Mouse (Mus musculus) hindbrain, embryonic 15.5 days (tissue): ENCODE data around the gene Foxk2. TPM values are rescaled to one million over a fixed set of nuclear protein-coding genes. Genes with fewer than 3 reads are reported as not detected.

Source experiments
- ATAC-seq: fragments of 200-750 bp; cut with Nextera tagmentation; 2 replicates; pipeline ENCODE4 v1.8.0; 2017; ENCODE audit warnings: low read depth, moderate number of reproducible peaks, moderate TSS enrichment; ENCODE audit not compliant: low FRiP score
- H3K27ac ChIP-seq: fragments of 300-500 bp; sonication (generic); replicated peaks from 2 replicates; pipeline ENCODE4 v1.5.1; 2015; ENCODE audit warnings: mild to moderate bottlenecking, inconsistent platforms
- H3K27me3 ChIP-seq: fragments of 300-500 bp; sonication (generic); 2 replicates; pipeline ENCODE4 v1.6.1; 2015; ENCODE audit warnings: control low read depth, inconsistent platforms
- H3K36me3 ChIP-seq: fragments of 300-500 bp; sonication (generic); 2 replicates; pipeline ENCODE4 v1.6.1; 2015; ENCODE audit warnings: control low read depth, inconsistent platforms
- H3K4me1 ChIP-seq: fragments of 300-500 bp; sonication (generic); replicated peaks from 2 replicates; pipeline ENCODE4 v1.6.1; 2015; ENCODE audit warnings: control low read depth, inconsistent platforms
- H3K4me2 ChIP-seq: fragments of 300-500 bp; sonication (generic); 2 replicates; pipeline ENCODE4 v1.6.1; 2015; ENCODE audit warnings: moderate library complexity, mild to moderate bottlenecking, inconsistent platforms
- H3K4me3 ChIP-seq: fragments of 300-500 bp; sonication (generic); 2 replicates; pipeline ENCODE4 v1.5.1; 2015; ENCODE audit warnings: mild to moderate bottlenecking, inconsistent platforms
- H3K9ac ChIP-seq: fragments of 300-500 bp; sonication (generic); 2 replicates; pipeline ENCODE4 v1.6.1; 2015; ENCODE audit warnings: inconsistent platforms
- H3K9me3 ChIP-seq: fragments of 300-500 bp; sonication (generic); 2 replicates; pipeline ENCODE4 v1.6.1; 2016; ENCODE audit warnings: control low read depth, inconsistent platforms
- WGBS: fragments of 180-500 bp; shearing (Covaris S2); methylation state at CpG from one replicate; pipeline ENCODE4 v1.1.7; 2015; 5-methylcytosine and 5-hydroxymethylcytosine counted together
- polyA plus RNA-seq: library from polyadenylated mRNA; unstranded; fragments of >200 nt; fragmentation: Nextera tagmentation; extraction: Ambion mirVana; gene quantifications from 2 replicates; pipeline ENCODE4 v1.2.1, GENCODE M21; 2015

The Foxk2 gene
- polyA plus RNA-seq, 1 experiment from 2014 or later = 15.7 TPM

DNA sequence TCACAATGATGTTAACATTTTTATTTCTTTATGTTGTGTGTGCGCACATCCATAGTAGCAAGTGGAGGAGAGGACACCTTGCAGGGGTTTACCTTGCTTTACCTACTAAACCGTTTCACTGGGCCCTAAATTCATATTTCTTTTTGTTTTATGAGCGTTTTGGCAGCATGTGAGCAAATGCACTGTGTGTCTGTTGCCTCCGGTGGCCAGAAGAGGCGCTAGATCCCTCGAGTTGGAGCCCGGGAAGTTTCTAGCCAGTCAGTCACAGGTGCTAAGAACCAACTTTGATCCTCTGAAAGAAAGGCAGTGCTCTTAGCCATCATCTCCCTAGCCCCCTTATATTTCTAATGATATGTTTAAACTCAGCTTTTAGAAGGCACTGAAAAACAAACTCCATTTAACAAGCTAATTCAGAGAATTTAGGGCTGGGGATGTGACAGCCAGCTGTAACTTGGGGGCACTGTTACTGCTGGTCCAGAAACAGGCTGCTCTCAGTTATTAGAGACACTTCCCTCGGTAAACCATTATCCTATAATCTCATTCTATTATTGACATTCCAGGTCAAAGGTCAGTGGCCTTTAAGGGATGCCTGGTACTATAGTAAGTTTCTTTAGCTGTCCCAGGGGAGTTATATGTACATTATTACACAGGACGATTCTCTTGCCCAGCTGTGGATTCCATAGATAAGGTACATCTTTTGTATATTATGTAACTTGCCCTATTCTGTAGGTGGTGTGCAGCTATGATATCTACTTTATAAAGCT lies 24.1 kb upstream of the Foxk2 start:
- 26% methylated on average over 9 of the region's 9 CpGs for WGBS
- Histone ChIP-seq H3K9ac (no peak overlapping the region), H3K9me3 (no peaks in the 10 kb centered on the region), H3K36me3 (peaks cover 12% of the 10 kb centered on the region; the same call in 1 of the 2 replicates), H3K27me3 (no peaks in the 10 kb centered on the region), H3K4me3 (peak overlapping the region; percentile 81; the same call in 1 of the 2 replicates), H3K27ac (peak overlapping the region; percentile 100), H3K4me2 (peak overlapping the region; percentile 59), H3K4me1 (peaks cover 33% of the 10 kb centered on the region)
- no peak for ATAC-seq

DNA sequence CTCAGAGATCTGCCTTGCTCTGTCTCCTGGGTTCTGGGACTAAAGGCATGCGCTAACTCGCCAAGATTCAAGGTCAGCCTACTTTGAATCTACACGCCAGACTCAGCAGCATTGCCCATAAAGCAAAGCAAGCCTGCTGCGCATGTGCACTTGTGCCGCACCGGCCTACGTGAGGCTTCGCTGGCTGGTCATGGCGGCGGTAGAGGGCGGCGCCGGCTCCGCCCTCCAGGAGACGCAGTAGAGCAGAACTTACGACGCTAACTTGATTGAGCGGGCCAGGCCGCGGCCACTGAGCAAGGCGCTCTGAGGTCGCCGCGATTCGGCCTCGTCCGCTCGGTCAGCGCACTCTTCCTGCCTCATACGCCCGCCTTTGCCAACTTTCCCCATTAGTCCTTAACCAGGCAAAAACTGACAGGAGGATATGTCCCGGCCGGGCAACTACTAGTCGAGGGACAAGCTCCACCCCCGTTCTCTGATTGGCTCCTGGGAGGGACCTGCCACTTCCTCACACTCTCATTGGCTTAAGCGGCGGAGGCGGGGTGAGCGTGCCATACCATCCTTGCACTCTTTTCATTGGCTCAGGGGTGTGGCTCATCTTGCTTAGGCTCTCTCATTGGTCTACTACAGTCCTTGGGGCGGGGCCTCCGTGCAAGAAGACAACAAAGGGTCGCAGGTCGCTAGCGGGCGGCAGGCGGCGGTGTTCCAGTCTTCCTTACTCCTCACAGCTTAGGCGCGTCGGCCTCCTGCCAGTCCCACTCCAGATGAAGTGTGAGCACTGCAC lies 23.0 kb upstream of the Foxk2 start, which contains the start of gene Narf:
TSS of gene Narf (plus strand) at position 690 of the 781 bp plus-strand sequence.
- peak within 1 kb of the TSS; percentile 100 for H3K27ac ChIP-seq
- H3K9ac ChIP-seq = peak within 1 kb of the TSS; percentile 81
- H3K36me3 ChIP-seq = peaks cover 19% of the 10 kb centered on the region; the same call in 1 of the 2 replicates
- no peaks in the 10 kb centered on the region for H3K27me3 ChIP-seq
- WGBS = under 1% methylated on average over 50 of the region's 50 CpGs
- H3K4me3 ChIP-seq = peak within 1 kb of the TSS; percentile 81
- no peaks in the 10 kb centered on the region for H3K9me3 ChIP-seq
- H3K4me1 ChIP-seq = peaks cover 42% of the 10 kb centered on the region
- ATAC-seq = peak; percentile 99
- H3K4me2 ChIP-seq = peak within 1 kb of the TSS; percentile 65

DNA sequence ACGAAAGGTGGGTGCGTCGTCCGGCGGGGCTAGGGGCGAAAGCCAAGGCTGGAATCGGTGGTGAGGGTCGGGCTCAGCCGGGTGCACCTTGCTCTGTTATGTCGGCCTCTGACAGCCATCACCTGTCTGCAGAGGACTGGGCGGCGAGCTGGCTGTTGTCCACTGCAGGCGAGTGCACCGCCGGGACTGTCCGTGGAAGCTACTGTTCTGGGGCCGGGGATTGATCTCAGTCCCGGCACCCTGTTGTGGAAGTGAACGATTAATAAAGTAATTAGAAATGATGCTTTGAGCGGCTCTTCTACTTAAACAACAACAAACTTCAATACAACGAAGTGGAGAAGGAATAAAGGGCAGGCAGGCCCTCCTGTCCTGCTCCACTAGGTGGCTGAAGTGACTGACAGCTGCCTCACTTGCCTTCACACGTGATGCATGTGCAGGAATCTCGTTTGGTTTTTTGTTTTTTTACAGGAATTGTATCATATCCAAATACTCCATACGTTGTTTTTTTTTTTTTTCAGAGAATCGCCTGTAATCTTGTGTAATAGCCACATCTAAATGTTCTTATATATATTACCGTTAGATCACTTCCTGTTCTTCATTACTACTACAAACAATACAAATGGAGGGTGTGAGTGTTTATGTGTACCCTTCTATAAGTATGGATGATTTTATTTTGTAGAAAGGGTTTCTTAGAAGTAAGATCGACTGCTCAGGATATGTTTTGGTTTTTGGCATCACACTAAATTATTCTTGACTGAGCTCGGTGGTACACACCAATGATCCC lies 22.3 kb upstream of the Foxk2 start:
- H3K27ac ChIP-seq = peak overlapping the region; percentile 100
- ATAC-seq = no peak
- H3K9me3 ChIP-seq = no peaks in the 10 kb centered on the region
- 3% methylated on average over 28 of the region's 28 CpGs for WGBS
- peak overlapping the region; percentile 81 for H3K9ac ChIP-seq
- peaks cover 46% of the 10 kb centered on the region for H3K4me1 ChIP-seq
- no peaks in the 10 kb centered on the region for H3K27me3 ChIP-seq
- H3K4me3 ChIP-seq = peak overlapping the region; percentile 81
- peak overlapping the region; percentile 65 for H3K4me2 ChIP-seq
- H3K36me3 ChIP-seq = peaks cover 27% of the 10 kb centered on the region; the same call in 1 of the 2 replicates

DNA sequence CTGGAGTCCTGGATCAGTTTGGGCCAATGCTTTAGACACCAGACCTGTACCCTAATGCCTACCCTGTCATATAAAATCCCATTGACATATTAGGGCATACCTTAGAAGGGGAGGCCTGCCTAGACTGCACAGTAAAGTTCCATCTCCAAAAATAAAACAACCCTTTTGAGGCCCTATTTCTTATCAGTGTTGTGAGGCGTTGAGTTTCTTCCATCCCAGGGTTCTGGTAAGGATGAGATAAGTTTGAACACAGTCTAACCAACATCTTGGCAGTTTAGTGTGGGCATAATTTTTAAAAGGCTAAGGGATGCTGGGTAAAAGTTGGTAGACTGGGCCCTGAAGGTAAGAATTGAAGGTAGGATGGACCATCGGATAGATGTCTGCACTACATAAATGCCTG lies 20.1 kb upstream of the Foxk2 start:
- Histone ChIP-seq H3K27me3 (no peaks in the 10 kb centered on the region), H3K4me1 (peaks cover 46% of the 10 kb centered on the region), H3K4me3 (no peak overlapping the region), H3K9ac (no peak overlapping the region), H3K27ac (no peak overlapping the region), H3K9me3 (no peaks in the 10 kb centered on the region), H3K36me3 (peaks cover 46% of the 10 kb centered on the region), H3K4me2 (0 out of 2 replicates have a peak overlapping the region, but pooled peaks have one; percentile 65)
- ATAC-seq = no peak
- WGBS = 97% methylated on average over 2 of the region's 2 CpGs

DNA sequence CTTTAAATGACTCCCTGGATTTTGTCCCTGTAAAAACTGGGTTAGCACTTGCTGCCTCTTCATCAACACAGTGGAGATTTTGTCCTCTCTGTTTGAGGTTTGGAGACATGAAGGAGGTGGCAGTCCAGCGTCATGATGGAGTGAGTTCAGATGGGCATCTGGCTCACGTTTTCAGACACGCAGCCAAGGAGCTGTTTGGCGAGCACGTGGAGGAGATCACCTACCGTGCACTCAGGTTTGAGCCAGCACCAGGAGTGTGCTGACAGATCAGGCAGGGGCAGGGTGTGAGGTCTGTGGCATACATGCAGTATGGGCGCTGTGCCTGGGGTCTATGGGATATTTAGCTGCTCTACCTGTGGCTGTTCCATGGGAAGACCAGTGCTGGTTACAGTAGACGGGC lies 9.6 kb upstream of the Foxk2 start:
- Histone ChIP-seq H3K27ac (no peak overlapping the region), H3K9ac (no peak overlapping the region), H3K27me3 (no peaks in the 10 kb centered on the region), H3K4me3 (no peak overlapping the region), H3K4me1 (no peaks in the 10 kb centered on the region), H3K4me2 (no peak overlapping the region), H3K36me3 (peaks cover 90% of the 10 kb centered on the region), H3K9me3 (no peaks in the 10 kb centered on the region)
- WGBS = 92% methylated on average over 8 of the region's 8 CpGs
- ATAC-seq = no peak

DNA sequence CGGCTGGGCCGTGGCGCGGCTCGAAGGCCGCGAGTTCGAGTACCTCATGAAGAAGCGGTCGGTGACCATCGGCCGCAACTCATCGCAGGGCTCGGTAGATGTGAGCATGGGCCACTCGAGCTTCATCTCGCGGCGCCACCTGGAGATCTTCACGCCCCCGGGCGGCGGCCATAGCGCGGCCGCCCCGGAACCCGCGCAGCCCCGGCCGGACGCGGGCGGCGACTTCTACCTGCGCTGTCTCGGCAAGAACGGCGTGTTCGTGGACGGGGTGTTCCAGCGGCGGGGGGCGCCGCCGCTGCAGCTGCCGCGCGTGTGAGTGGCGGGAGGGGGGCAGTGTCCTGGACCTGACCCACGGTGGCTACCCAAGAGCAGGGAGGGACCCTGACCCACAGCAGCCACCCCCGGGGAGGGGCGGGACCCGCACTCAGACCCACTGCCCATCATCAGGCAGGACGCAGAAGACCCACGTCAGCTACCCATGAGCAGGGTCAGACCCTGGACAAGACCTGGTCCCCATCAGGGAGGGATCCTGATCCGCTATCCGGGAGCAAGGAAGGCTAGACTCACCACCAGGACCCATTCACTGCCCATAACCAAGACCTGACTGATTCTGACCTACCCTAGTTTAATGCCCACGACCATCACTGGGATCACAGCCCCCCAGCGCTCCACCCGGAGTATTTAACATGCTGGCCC lies 569 bp downstream of the Foxk2 start:
- peak overlapping the region; percentile 100 for H3K4me3 ChIP-seq
- H3K9me3 ChIP-seq = no peaks in the 10 kb centered on the region
- peak; percentile 32 for ATAC-seq
- peaks cover 31% of the 10 kb centered on the region for H3K4me1 ChIP-seq
- under 1% methylated on average over 58 of the region's 60 CpGs for WGBS
- H3K36me3 ChIP-seq = peaks cover 23% of the 10 kb centered on the region
- peak overlapping the region; percentile 83 for H3K4me2 ChIP-seq
- H3K9ac ChIP-seq = peak overlapping the region; percentile 99
- peak overlapping the region; percentile 97 for H3K27ac ChIP-seq
- H3K27me3 ChIP-seq = no peaks in the 10 kb centered on the region

DNA sequence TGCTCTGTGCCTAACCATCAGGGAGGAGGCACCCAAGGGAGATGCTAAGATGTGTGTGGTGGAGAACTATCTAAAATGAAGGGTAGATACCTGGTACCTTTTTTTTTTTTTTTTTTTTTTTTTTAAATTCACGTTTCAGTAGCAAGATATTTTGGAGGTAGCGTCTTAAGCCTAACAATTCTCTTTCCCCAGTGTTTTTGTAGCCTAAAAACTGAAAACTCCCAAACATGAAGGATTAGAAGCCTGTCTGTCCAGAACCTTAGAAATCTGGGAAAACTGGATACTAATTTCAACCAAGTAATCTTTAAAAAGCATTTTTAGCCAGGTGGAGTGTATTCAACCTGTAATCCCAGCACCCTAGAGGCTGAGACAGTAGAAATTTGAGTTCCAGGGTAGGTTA lies 1.3 kb downstream of the Foxk2 start:
- 55% methylated on average over 2 of the region's 2 CpGs for WGBS

DNA sequence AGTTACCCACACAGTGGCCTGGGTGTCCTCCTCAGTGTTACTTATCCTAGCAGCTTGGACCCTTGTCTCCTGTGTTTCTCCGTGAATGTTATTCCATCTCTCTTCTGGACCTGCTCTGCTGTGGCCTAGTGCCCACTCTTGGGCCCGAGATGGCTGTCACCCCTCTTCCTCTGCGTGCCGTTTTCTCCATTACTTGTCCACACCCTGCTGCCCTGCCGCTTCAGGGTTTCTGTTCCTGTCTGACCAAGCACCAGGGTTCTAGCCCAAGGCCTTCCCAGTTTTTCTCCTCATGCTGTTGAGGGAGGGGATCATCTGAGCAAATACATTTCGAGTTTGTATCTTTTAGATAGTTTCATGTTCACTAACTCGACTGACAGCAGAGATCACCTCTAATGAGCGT lies 17.7 kb downstream of the Foxk2 start:
- H3K4me2 ChIP-seq = no peak overlapping the region
- ATAC-seq = no peak
- no peaks in the 10 kb centered on the region for H3K27me3 ChIP-seq
- 94% methylated on average over 8 of the region's 8 CpGs for WGBS
- 0 out of 2 replicates have a peak, but pooled peaks cover 7% of the 10 kb centered on the region for H3K4me1 ChIP-seq
- no peaks in the 10 kb centered on the region for H3K36me3 ChIP-seq
- H3K4me3 ChIP-seq = no peak overlapping the region
- no peak overlapping the region for H3K27ac ChIP-seq
- no peak overlapping the region for H3K9ac ChIP-seq
- no peaks in the 10 kb centered on the region for H3K9me3 ChIP-seq

More for the DNA sequence above, 1.3 kb downstream of the Foxk2 start:
- Histone ChIP-seq H3K4me2 (peak overlapping the region; percentile 83), H3K36me3 (peaks cover 16% of the 10 kb centered on the region), H3K9ac (peak overlapping the region; percentile 99), H3K4me1 (peaks cover 31% of the 10 kb centered on the region), H3K27ac (peak overlapping the region; percentile 97; the same call in 1 of the 2 replicates), H3K27me3 (no peaks in the 10 kb centered on the region), H3K9me3 (no peaks in the 10 kb centered on the region), H3K4me3 (peak overlapping the region; percentile 100)
- no peak for ATAC-seq

DNA sequence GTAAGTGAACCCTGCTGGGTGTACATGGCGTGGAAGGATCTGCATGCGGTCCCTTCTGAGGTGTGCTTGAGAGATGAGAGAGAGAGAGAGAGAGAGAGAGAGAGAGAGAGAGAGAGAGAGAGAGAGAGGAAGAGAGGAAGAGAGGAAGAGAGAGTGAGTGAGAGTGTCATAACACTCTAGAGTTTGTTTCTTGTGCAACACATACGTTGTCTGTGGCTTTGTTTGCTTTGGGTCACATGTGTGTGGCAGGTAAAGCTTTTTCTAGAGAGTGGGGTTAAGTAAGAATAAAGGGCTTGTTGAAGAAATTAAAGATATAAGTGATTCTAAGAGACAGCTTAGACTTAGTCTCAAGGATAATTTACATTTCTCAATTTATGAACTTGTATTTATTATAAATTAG lies 18.2 kb downstream of the Foxk2 start:
- Histone ChIP-seq H3K4me3 (no peak overlapping the region), H3K27me3 (no peaks in the 10 kb centered on the region)
- WGBS = 97% methylated on average over 3 of the region's 3 CpGs

DNA sequence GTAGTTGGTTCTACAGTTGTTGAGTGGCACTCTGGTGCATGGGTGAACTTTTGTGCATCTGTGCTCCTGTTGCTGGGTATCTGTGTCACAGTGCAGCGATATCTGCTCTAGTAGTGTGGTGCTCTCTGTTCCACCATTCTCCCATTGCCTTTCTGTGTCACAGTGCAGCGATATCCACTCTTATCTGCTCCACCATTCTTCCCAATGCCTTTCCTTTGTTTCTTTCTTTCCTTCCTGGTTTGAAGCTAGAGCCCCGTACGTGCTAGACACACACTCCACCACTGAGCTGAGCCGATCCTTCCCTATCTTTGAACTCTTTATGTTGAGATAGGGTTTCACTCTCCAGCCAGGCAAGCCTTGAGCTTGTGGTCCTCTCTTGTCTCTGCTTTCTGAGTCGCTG lies 23.1 kb downstream of the Foxk2 start:
- H3K4me3 ChIP-seq = no peak overlapping the region
- H3K9me3 ChIP-seq = no peaks in the 10 kb centered on the region
- ATAC-seq = no peak
- H3K27ac ChIP-seq = no peak overlapping the region
- no peak overlapping the region for H3K4me2 ChIP-seq
- H3K4me1 ChIP-seq = peaks cover 7% of the 10 kb centered on the region; the same call in 1 of the 2 replicates
- WGBS = 88% methylated on average over 6 of the region's 6 CpGs
- H3K9ac ChIP-seq = no peak overlapping the region
- peaks cover 12% of the 10 kb centered on the region for H3K36me3 ChIP-seq
- H3K27me3 ChIP-seq = no peaks in the 10 kb centered on the region

More for the DNA sequence above, 18.2 kb downstream of the Foxk2 start:
- no peak for ATAC-seq
- Histone ChIP-seq H3K4me1 (peaks cover 7% of the 10 kb centered on the region; the same call in 1 of the 2 replicates), H3K9ac (no peak overlapping the region), H3K4me2 (no peak overlapping the region), H3K27ac (no peak overlapping the region), H3K36me3 (no peaks in the 10 kb centered on the region), H3K9me3 (no peaks in the 10 kb centered on the region)

DNA sequence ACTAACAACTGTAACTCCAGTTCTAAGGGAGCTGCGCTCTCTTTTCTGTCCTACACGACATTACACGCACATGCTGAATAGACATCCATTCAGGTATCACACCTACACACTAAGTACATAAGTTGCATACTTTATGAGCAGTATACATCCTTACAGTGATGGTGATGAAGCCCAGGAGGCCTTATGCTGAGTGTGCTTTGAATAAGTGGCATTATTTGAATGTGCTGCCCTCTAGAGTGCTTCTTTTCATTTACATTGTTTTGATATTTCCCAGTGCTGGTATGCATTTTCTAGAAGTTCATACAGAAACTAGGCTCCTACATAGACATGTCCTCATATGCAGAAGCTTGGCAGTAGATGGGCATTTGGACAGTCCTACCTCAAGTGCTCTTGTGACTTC lies 30.1 kb downstream of the Foxk2 start:
- WGBS = 89% methylated on average over 3 of the region's 3 CpGs
- Histone ChIP-seq H3K27ac (no peak overlapping the region), H3K27me3 (no peaks in the 10 kb centered on the region), H3K4me3 (no peak overlapping the region), H3K9ac (no peak overlapping the region), H3K4me1 (no peaks in the 10 kb centered on the region), H3K9me3 (no peaks in the 10 kb centered on the region), H3K4me2 (no peak overlapping the region), H3K36me3 (peaks cover 48% of the 10 kb centered on the region)
- no peak for ATAC-seq
